Mouse (Mus musculus): Measurements from ENCODE around the gene Ofcc1.

- TF ChIP-seq CTCF (IDR thresholded peaks at IDR 0.05; ENCODE audit: low read depth, low read length) (no peak), POLR2AphosphoS5 (IDR thresholded peaks at IDR 0.05; ENCODE audit: insufficient replicate concordance, low read depth, low read length) (no peak), GATA1 (IDR thresholded peaks at IDR 0.05; ENCODE audit: borderline replicate concordance, low read length) (no peak), GATA2 (IDR thresholded peaks at IDR 0.05; ENCODE audit: borderline replicate concordance, low read depth, low read length) (no peak), TAL1 (conservative IDR thresholded peaks at IDR 0.05; ENCODE audit: low read depth, low read length) (no peak)
Measured at GRCm38 (mm10) chr13:40076236-40076635, 285.0 kb downstream of the Ofcc1 start.

All from G1E (cell line).